Mouse (Mus musculus): Measurements from ENCODE around the gene Pla2g3. TPM values are rescaled to one million over a fixed set of nuclear protein-coding genes. Genes with fewer than 3 reads are reported as not detected.

The Pla2g3 gene
- total RNA-seq (2014; rRNA removed): 21.3 and 26.2 TPM in 2 replicates
- polyA plus RNA-seq (2015; fragmentation: Nextera tagmentation; extraction: Ambion mirVana): 9.4 and 11.9 TPM in 2 replicates

- H3K36me3 ChIP-seq (ENCODE audit: insufficient read depth): no peaks in the 10 kb centered on the region
- no peaks in the 10 kb centered on the region for H3K9me3 ChIP-seq (ENCODE audit: low read length)
- no peak within 1 kb of the TSS for H3K9ac ChIP-seq
- WGBS: 31% methylated on average over 11 of the region's 11 CpGs
- H3K4me2 ChIP-seq (ENCODE audit: low read depth): no peak within 1 kb of the TSS
- ATAC-seq: peak; percentile 16; the same call in 1 of the 2 replicates
- no peak for TF ChIP-seq CTCF (IDR thresholded peaks at IDR 0.05; ENCODE audit: low read depth)
- H3K4me3 ChIP-seq (ENCODE audit: low read depth, low read length): no peak within 1 kb of the TSS
- no peaks in the 10 kb centered on the region for H3K4me1 ChIP-seq (ENCODE audit: insufficient read depth)
- no peaks in the 10 kb centered on the region for H3K27me3 ChIP-seq (ENCODE audit: insufficient read depth, low read length)
- peak; percentile 15 for DNase-seq
- H3K27ac ChIP-seq (ENCODE audit: low read depth, low read length): no peak within 1 kb of the TSS
Observed at GRCm38 (mm10) chr11:3487952-3488570, at the start of gene Pla2g3. TSS of gene Pla2g3 (plus strand) at chr11:3488284.

GRCm38 (mm10) chr11:3441696-3442443 lies 46.2 kb upstream of the Pla2g3 start:
- Histone ChIP-seq H3K9ac (no peak overlapping the region), H3K4me3 (ENCODE audit: low read depth, low read length) (no peak overlapping the region), H3K9me3 (ENCODE audit: low read length) (no peaks in the 10 kb centered on the region), H3K4me2 (ENCODE audit: low read depth) (no peak overlapping the region), H3K4me1 (ENCODE audit: insufficient read depth) (no peaks in the 10 kb centered on the region), H3K27me3 (ENCODE audit: insufficient read depth, low read length) (no peaks in the 10 kb centered on the region), H3K36me3 (ENCODE audit: insufficient read depth) (no peaks in the 10 kb centered on the region), H3K27ac (ENCODE audit: low read depth, low read length) (no peak overlapping the region)
- peak; percentile 81 for ATAC-seq
- no peak for TF ChIP-seq CTCF (IDR thresholded peaks at IDR 0.05; ENCODE audit: low read depth)
- DNase-seq: peak; percentile 50

- WGBS: 75% methylated on average over 4 of the region's 4 CpGs
- ATAC-seq (no peak), DNase-seq (no peak)
- H3K36me3 ChIP-seq (ENCODE audit: insufficient read depth): no peaks in the 10 kb centered on the region
- no peak overlapping the region for H3K9ac ChIP-seq
- no peaks in the 10 kb centered on the region for H3K4me1 ChIP-seq (ENCODE audit: insufficient read depth)
- H3K4me3 ChIP-seq (ENCODE audit: low read depth, low read length): no peak overlapping the region
- no peak overlapping the region for H3K4me2 ChIP-seq (ENCODE audit: low read depth)
- H3K27ac ChIP-seq (ENCODE audit: low read depth, low read length): no peak overlapping the region
- TF ChIP-seq CTCF (IDR thresholded peaks at IDR 0.05; ENCODE audit: low read depth): no peak
- no peaks in the 10 kb centered on the region for H3K9me3 ChIP-seq (ENCODE audit: low read length)
- no peaks in the 10 kb centered on the region for H3K27me3 ChIP-seq (ENCODE audit: insufficient read depth, low read length)
Observed at GRCm38 (mm10) chr11:3442677-3443076, 45.4 kb upstream of the Pla2g3 start.

GRCm38 (mm10) chr11:3443091-3443490 lies 45.0 kb upstream of the Pla2g3 start:
- Histone ChIP-seq H3K9ac (no peak overlapping the region), H3K9me3 (ENCODE audit: low read length) (no peaks in the 10 kb centered on the region), H3K4me1 (ENCODE audit: insufficient read depth) (no peaks in the 10 kb centered on the region), H3K27me3 (ENCODE audit: insufficient read depth, low read length) (no peaks in the 10 kb centered on the region), H3K4me3 (ENCODE audit: low read depth, low read length) (no peak overlapping the region), H3K4me2 (ENCODE audit: low read depth) (no peak overlapping the region), H3K36me3 (ENCODE audit: insufficient read depth) (no peaks in the 10 kb centered on the region), H3K27ac (ENCODE audit: low read depth, low read length) (no peak overlapping the region)
- no peak for TF ChIP-seq CTCF (IDR thresholded peaks at IDR 0.05; ENCODE audit: low read depth)
- DNase-seq (no peak), ATAC-seq (no peak)
- 96% methylated on average over 2 of the region's 2 CpGs for WGBS

DNA sequence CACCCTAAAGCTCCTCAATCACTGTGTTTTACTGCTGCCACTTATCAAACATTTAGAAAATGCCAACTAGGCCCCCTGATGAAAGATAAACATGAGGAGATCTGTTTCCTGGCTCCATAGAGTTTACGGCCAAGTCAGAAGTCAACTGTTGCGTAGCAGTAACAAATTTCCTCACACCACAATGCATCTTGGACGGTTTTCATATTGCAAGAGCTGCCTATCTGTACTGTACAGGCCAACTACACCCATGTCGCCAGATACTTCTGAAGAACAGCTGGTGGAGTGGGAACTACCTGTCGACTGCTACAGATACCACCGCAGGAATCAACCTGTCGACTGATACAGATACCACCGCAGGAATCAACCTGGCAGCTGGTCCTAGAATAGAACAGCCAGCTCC lies 43.2 kb upstream of the Pla2g3 start:
- Histone ChIP-seq H3K4me3 (ENCODE audit: low read depth, low read length) (no peak overlapping the region), H3K36me3 (ENCODE audit: insufficient read depth) (no peaks in the 10 kb centered on the region), H3K27me3 (ENCODE audit: insufficient read depth, low read length) (no peaks in the 10 kb centered on the region), H3K4me2 (ENCODE audit: low read depth) (no peak overlapping the region), H3K4me1 (ENCODE audit: insufficient read depth) (no peaks in the 10 kb centered on the region), H3K9me3 (ENCODE audit: low read length) (no peaks in the 10 kb centered on the region), H3K27ac (ENCODE audit: low read depth, low read length) (no peak overlapping the region), H3K9ac (no peak overlapping the region)
- 90% methylated on average over 8 of the region's 8 CpGs for WGBS
- DNase-seq (no peak), ATAC-seq (no peak)
- TF ChIP-seq CTCF (IDR thresholded peaks at IDR 0.05; ENCODE audit: low read depth): no peak

DNA sequence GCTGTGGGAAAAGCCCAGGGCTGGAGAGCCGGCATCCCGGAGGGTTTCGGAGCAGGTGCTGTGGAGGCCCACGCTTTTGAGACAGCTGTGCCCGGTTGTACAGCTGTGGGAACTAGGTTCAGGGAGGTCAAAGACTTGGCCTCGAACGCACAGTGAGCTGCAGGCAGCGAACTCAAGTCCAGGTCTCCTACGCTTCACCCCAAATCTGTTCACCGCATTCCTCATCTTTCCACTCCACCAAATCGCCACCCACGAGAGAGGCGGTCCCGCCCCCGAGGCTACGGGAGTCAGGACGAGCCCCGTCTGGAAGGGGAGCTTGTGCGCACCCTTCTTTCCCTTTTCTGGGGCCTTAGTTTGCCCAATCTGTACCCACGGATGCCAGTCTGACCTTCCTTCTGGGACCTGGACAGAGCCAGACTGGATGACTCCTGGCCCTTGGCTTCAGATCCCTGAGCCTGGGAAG lies 36.4 kb upstream of the Pla2g3 start:
- WGBS: under 1% methylated on average over 20 of the region's 20 CpGs
- H3K9me3 ChIP-seq (ENCODE audit: low read length): no peaks in the 10 kb centered on the region
- H3K9ac ChIP-seq: peak overlapping the region; percentile 88
- H3K27me3 ChIP-seq (ENCODE audit: insufficient read depth, low read length): no peaks in the 10 kb centered on the region
- peak overlapping the region; percentile 81 for H3K27ac ChIP-seq (ENCODE audit: low read depth, low read length)
- H3K36me3 ChIP-seq (ENCODE audit: insufficient read depth): no peaks in the 10 kb centered on the region
- ATAC-seq: peak; percentile 32
- peak overlapping the region; percentile 87 for H3K4me2 ChIP-seq (ENCODE audit: low read depth)
- no peak for TF ChIP-seq CTCF (IDR thresholded peaks at IDR 0.05; ENCODE audit: low read depth)
- H3K4me1 ChIP-seq (ENCODE audit: insufficient read depth): peaks cover 8% of the 10 kb centered on the region; the same call in 1 of the 2 replicates
- no peak for DNase-seq
- peak overlapping the region; percentile 92 for H3K4me3 ChIP-seq (ENCODE audit: low read depth, low read length)

DNA sequence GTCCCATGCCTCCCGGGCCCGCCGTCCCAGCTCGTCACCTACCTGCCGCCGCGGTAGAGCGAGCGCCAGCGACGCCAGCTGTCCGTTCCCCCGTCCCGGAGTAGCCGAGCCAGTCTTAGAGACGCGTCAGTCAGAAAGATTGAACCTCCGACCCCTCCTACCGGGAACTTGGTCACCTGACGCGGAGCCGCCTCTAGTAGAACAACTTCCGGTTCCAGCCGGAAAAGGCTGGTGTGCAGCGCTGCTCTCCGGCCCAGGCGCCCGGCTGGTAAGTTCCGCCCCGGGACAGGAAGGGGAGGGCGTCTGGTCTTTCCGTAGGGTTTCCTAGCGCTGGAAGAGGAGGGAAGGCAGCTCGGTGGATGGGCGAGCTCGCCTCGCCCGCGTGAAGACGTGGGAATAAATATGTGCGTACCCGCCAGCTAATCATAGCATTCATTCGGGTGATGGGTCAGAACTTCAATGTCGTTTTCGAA lies 35.9 kb upstream of the Pla2g3 start, which contains the start of gene Rnf185:
Rnf185 (minus strand) TSS at position 197 of the 473 bp plus-strand sequence.
- no peak for TF ChIP-seq CTCF (IDR thresholded peaks at IDR 0.05; ENCODE audit: low read depth)
- WGBS: under 1% methylated on average over 45 of the region's 45 CpGs
- Histone ChIP-seq H3K27ac (ENCODE audit: low read depth, low read length) (peak within 1 kb of the TSS; percentile 81), H3K4me3 (ENCODE audit: low read depth, low read length) (peak within 1 kb of the TSS; percentile 92), H3K4me2 (ENCODE audit: low read depth) (peak within 1 kb of the TSS; percentile 87), H3K27me3 (ENCODE audit: insufficient read depth, low read length) (no peaks in the 10 kb centered on the region), H3K9me3 (ENCODE audit: low read length) (no peaks in the 10 kb centered on the region), H3K36me3 (ENCODE audit: insufficient read depth) (no peaks in the 10 kb centered on the region), H3K9ac (peak within 1 kb of the TSS; percentile 88), H3K4me1 (ENCODE audit: insufficient read depth) (peaks cover 8% of the 10 kb centered on the region; the same call in 1 of the 2 replicates)
- DNase-seq (peak; percentile 97), ATAC-seq (peak; percentile 99)

Data from forebrain, postnatal 0 days (tissue).